Comparison of ENCODE assay signal across 15 mouse cellular contexts in the genomic region with DNA sequence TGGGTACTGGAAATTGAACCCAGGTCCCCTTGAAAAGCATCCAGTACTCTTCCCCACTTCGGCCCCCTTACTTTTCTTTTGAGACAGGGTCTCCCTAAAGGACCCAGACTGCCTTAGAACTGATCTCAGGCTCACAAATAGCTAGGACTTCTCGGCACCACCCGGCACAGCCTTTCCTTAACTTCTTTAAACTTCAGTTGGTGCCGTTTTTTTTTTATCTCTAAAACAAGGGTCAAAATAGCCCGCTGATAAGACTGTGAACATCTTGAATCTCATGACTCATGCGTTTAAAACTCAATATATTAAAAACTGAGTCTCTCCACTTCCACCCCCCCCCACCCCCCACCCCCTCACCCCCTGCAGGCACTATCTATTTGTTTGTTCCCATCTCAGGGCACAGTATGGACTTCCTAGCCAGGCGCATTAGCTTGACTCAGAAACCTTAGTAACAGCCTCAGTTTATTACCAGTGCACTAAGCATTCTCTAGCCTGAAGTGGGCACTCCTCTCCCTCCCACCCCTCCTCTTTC.
"Had no signal": no experiment of that assay in that cellular context is flagged by ENCODE, and none has a peak within 500 bp of the region (broad histone marks: within the 10 kb centered on the region; RNA-seq: fewer than 3 reads in every experiment).

No protein-coding gene starts in this region.

- H3K4me3 ChIP-seq: kidney, embryonic 15.5 days; limb, embryonic 10.5 days; megakaryocyte, embryonic 14.5 days; midbrain, embryonic 12.5 days had no signal

- H3K27ac ChIP-seq: kidney, embryonic 15.5 days; limb, embryonic 10.5 days; midbrain, embryonic 12.5 days; stomach, postnatal 0 days had no signal

- H3K27me3 ChIP-seq: kidney, embryonic 15.5 days; megakaryocyte, embryonic 14.5 days; midbrain, embryonic 12.5 days had no signal

- H3K9ac ChIP-seq: kidney, embryonic 15.5 days; midbrain, embryonic 12.5 days had no signal

- H3K4me1 ChIP-seq: midbrain, embryonic 12.5 days had no signal

- DNase-seq: kidney, adult 2 months; kidney, postnatal 14 days; lung, adult 2 months; lung, postnatal 4 days; right cerebral cortex, postnatal 14 days; thymus, adult 2 months; thymus, postnatal 36 days had no signal

- H3K9me3 ChIP-seq: kidney, embryonic 15.5 days; limb, embryonic 10.5 days; megakaryocyte, embryonic 14.5 days; midbrain, embryonic 12.5 days had no signal

- ATAC-seq: intestine, embryonic 16.5 days; lung, postnatal 0 days; midbrain, embryonic 16.5 days had no signal

- H3K36me3 ChIP-seq: kidney, embryonic 15.5 days; limb, embryonic 10.5 days; midbrain, embryonic 12.5 days had no signal

- H3K4me2 ChIP-seq: kidney, embryonic 15.5 days; midbrain, embryonic 12.5 days had no signal
